Mouse (Mus musculus): ENCODE measurements around the gene Plekho1.

GRCm38 (mm10) chr3:96029766-96030165, 34.0 kb upstream of the Plekho1 start:
- TF ChIP-seq CTCF (IDR thresholded peaks at IDR 0.05; ENCODE audit: low read depth) (no peak), EP300 (optimal IDR thresholded peaks at IDR 0.05) (no peak)
